Mouse (Mus musculus) midbrain, postnatal 0 days (tissue): ENCODE measurements around the gene Snapc3. TPM values are rescaled to one million over a fixed set of nuclear protein-coding genes. Genes with fewer than 3 reads are reported as not detected.

Experiments
- ATAC-seq: fragments of 200-750 bp; cut with Nextera tagmentation; 2 replicates; pipeline ENCODE4 v1.8.0; 2017; ENCODE audit warnings: moderate number of reproducible peaks, mild to moderate bottlenecking, moderate TSS enrichment, moderate library complexity; ENCODE audit not compliant: low FRiP score
- DNase-seq: peaks from one replicate; pipeline ENCODE4 v3.0.0-alpha.2; 2015; ENCODE audit warnings: low spot score
- H3K27ac ChIP-seq: fragments of 300-500 bp; sonication (generic); 2 replicates; pipeline ENCODE4 v1.5.1; 2014; ENCODE audit warnings: low read depth, mild to moderate bottlenecking, low read length, mixed read lengths
- H3K27me3 ChIP-seq: fragments of 300-500 bp; sonication (generic); 2 replicates; pipeline ENCODE4 v1.6.1; 2014; ENCODE audit warnings: low read length, control low read depth, mixed read lengths; ENCODE audit not compliant: insufficient read depth
- H3K36me3 ChIP-seq: fragments of 300-500 bp; sonication (generic); 2 replicates; pipeline ENCODE4 v1.6.1; 2014; ENCODE audit warnings: low read length, control low read depth, mixed read lengths; ENCODE audit not compliant: insufficient read depth
- H3K4me1 ChIP-seq: fragments of 300-500 bp; sonication (generic); 2 replicates; pipeline ENCODE4 v1.6.1; 2014; ENCODE audit warnings: mild to moderate bottlenecking, control low read depth, antibody characterized with exemption, low read length, mixed read lengths; ENCODE audit not compliant: insufficient read depth
- H3K4me2 ChIP-seq: fragments of 300-500 bp; sonication (generic); 2 replicates; pipeline ENCODE4 v1.6.1; 2014; ENCODE audit warnings: low read depth, mild to moderate bottlenecking, low read length, mixed read lengths; ENCODE audit not compliant: poor library complexity, severe bottlenecking
- H3K4me3 ChIP-seq: fragments of 300-500 bp; sonication (generic); 2 replicates; pipeline ENCODE4 v1.5.1; 2014; ENCODE audit warnings: low read depth, mild to moderate bottlenecking, low read length, moderate library complexity
- H3K9ac ChIP-seq: fragments of 300-500 bp; sonication (generic); replicated peaks from 2 replicates; pipeline ENCODE4 v1.6.1; 2014; ENCODE audit warnings: mild to moderate bottlenecking, low read length, moderate library complexity, mixed read lengths; ENCODE audit not compliant: poor library complexity, severe bottlenecking
- H3K9me3 ChIP-seq: fragments of 300-500 bp; sonication (generic); 2 replicates; pipeline ENCODE4 v1.6.1; 2016; ENCODE audit warnings: low read length, control low read depth
- CTCF ChIP-seq: IDR thresholded peaks from 2 replicates; pipeline ENCODE4 v1.5.1; 2016; ENCODE audit warnings: antibody characterized with exemption, mild to moderate bottlenecking
- WGBS: fragments of 180-500 bp; shearing (Covaris S2); extraction: QIAGEN DNeasy Blood & Tissue Kit; methylation state at CpG from one replicate; pipeline ENCODE4 v1.1.7; 2014; 5-methylcytosine and 5-hydroxymethylcytosine counted together
- polyA plus RNA-seq: library from polyadenylated mRNA; unstranded; fragments of >200 nt; fragmentation: Nextera tagmentation; extraction: Ambion mirVana; gene quantifications from 2 replicates; pipeline ENCODE4 v1.2.1, GENCODE M21; 2015
- total RNA-seq: library from RNA; depleted of rRNA; stranded (reverse); fragments of >200 nt; gene quantifications from 2 replicates; pipeline ENCODE4 v1.2.3, GENCODE M21; 2014

The Snapc3 gene
- total and polyA plus RNA-seq, 2 experiments from 2014 or later: 33.9 to 40.5 TPM

- no peak overlapping the region for H3K4me3 ChIP-seq
- H3K27me3 ChIP-seq: no peaks in the 10 kb centered on the region
- H3K9me3 ChIP-seq: peaks cover 7% of the 10 kb centered on the region; the same call in 1 of the 2 replicates
- TF ChIP-seq CTCF: peak; percentile 65
- WGBS: 97% methylated on average over 4 of the region's 4 CpGs
- no peak overlapping the region for H3K27ac ChIP-seq
- peak; percentile 56 for DNase-seq
- no peaks in the 10 kb centered on the region for H3K4me1 ChIP-seq
- H3K4me2 ChIP-seq: no peak overlapping the region
- H3K36me3 ChIP-seq: no peaks in the 10 kb centered on the region
- ATAC-seq: no peak
- no peak overlapping the region for H3K9ac ChIP-seq
Measured at GRCm38 (mm10) chr4:83409867-83410505, 7.5 kb upstream of the Snapc3 start.

GRCm38 (mm10) chr4:83412060-83412459, 5.5 kb upstream of the Snapc3 start:
- Histone ChIP-seq H3K27ac (no peak overlapping the region), H3K36me3 (no peaks in the 10 kb centered on the region), H3K9ac (no peak overlapping the region), H3K4me3 (no peak overlapping the region), H3K4me2 (no peak overlapping the region), H3K9me3 (peaks cover 7% of the 10 kb centered on the region; the same call in 1 of the 2 replicates), H3K4me1 (no peaks in the 10 kb centered on the region), H3K27me3 (no peaks in the 10 kb centered on the region)
- WGBS: 84% methylated on average over 3 of the region's 3 CpGs
- no peak for TF ChIP-seq CTCF
- DNase-seq (no peak), ATAC-seq (no peak)

GRCm38 (mm10) chr4:83414241-83414824, 3.2 kb upstream of the Snapc3 start:
- Histone ChIP-seq H3K36me3 (no peaks in the 10 kb centered on the region), H3K27ac (no peak overlapping the region), H3K4me3 (no peak overlapping the region), H3K4me2 (no peak overlapping the region), H3K4me1 (no peaks in the 10 kb centered on the region), H3K27me3 (no peaks in the 10 kb centered on the region), H3K9me3 (no peaks in the 10 kb centered on the region), H3K9ac (no peak overlapping the region)
- DNase-seq: no peak
- 76% methylated on average over 5 of the region's 5 CpGs for WGBS
- ATAC-seq: no peak
- TF ChIP-seq CTCF: no peak

GRCm38 (mm10) chr4:83417820-83418186, 279 bp downstream of the Snapc3 start:
- WGBS: under 1% methylated on average over 30 of the region's 30 CpGs
- no peaks in the 10 kb centered on the region for H3K36me3 ChIP-seq
- peak overlapping the region; percentile 89 for H3K27ac ChIP-seq
- ATAC-seq (peak; percentile 69), DNase-seq (no peak)
- peak overlapping the region; percentile 52 for H3K4me2 ChIP-seq
- peak overlapping the region; percentile 93 for H3K9ac ChIP-seq
- H3K4me3 ChIP-seq: peak overlapping the region; percentile 92
- no peaks in the 10 kb centered on the region for H3K9me3 ChIP-seq
- no peak for TF ChIP-seq CTCF
- H3K27me3 ChIP-seq: no peaks in the 10 kb centered on the region
- H3K4me1 ChIP-seq: no peaks in the 10 kb centered on the region

GRCm38 (mm10) chr4:83418781-83419180, 1.3 kb downstream of the Snapc3 start:
- Histone ChIP-seq H3K4me2 (peak overlapping the region; percentile 52), H3K36me3 (peaks cover 4% of the 10 kb centered on the region; the same call in 1 of the 2 replicates), H3K27me3 (no peaks in the 10 kb centered on the region), H3K27ac (no peak overlapping the region), H3K4me3 (peak overlapping the region; percentile 92), H3K9ac (peak overlapping the region; percentile 93), H3K4me1 (no peaks in the 10 kb centered on the region), H3K9me3 (no peaks in the 10 kb centered on the region)
- DNase-seq (no peak), ATAC-seq (no peak)
- WGBS: 73% methylated on average over 2 of the region's 2 CpGs
- TF ChIP-seq CTCF: no peak

GRCm38 (mm10) chr4:83423641-83424040, 6.1 kb downstream of the Snapc3 start:
- no peaks in the 10 kb centered on the region for H3K4me1 ChIP-seq
- H3K27me3 ChIP-seq: no peaks in the 10 kb centered on the region
- no peak overlapping the region for H3K9ac ChIP-seq
- no peak overlapping the region for H3K4me3 ChIP-seq
- 97% methylated on average over 6 of the region's 6 CpGs for WGBS
- ATAC-seq: no peak
- no peak for DNase-seq
- no peaks in the 10 kb centered on the region for H3K9me3 ChIP-seq
- H3K4me2 ChIP-seq: no peak overlapping the region
- peaks cover 24% of the 10 kb centered on the region; the same call in 1 of the 2 replicates for H3K36me3 ChIP-seq
- H3K27ac ChIP-seq: no peak overlapping the region
- no peak for TF ChIP-seq CTCF
